Comparison of ENCODE assay signal across 1 mouse cellular context in the genomic region with DNA sequence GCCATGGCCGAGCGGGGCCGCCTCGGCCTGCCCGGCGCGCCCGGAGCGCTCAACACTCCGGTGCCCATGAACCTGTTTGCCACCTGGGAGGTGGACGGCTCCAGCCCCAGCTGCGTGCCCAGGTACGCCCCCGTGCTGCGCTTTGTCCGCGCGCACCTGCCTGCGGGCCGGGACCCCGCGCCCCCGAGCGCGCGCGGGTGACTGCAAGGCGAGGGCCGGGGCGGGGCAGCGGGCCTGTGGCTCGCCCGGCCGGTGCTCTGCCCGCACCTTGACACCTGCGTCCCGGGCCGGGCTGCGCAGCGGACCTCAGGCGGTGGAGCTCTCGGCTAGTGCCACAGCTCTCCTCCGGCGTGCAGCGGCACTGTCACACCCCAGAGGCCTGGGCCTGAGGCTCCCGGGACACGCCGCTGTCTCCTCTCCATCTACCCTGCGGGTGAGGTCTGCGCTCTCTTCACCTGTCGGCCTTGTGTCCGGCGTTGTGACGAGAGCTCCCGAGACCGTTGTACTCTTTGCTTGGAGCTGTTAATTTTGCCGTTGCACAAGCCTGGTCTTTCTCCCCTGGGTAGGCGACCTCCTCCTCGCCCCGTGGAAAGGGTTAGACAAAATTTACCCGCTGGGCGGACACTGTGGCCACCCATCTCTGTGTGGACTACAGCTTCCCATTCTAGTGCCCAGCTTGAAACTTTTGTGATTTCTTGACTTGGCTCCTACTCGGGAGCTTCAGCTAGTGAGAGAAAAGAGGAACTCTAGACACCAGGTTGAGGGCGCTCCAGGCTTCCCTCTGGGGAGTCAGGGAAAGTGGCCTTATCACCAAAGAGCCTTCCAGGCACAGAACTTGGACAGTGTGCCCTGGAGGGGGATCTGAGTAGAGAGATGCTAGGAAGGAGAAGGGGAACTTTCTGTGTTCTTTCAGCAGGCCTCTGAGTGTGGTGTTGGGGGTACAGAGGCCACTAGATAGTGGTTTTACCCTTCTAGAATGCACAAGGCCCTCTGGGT.
A peak's percentile ranks its signal among the peaks of the same experiment; 100 is the strongest.
TF ChIP-seq lines count a peak whose summit lies in the region.

No protein-coding gene starts in this region.

TF ChIP-seq in MEL, 35 proteins besides CTCF, POLR2A, EP300 and RAD21 (continued from another document):
- TF ChIP-seq ETS1 (IDR thresholded peaks at IDR 0.05; ENCODE audit: low read depth, low read length) (peak; percentile 62), CHD1 (IDR thresholded peaks at IDR 0.05; ENCODE audit: low read depth, low read length) (no peak), ELF1 (IDR thresholded peaks at IDR 0.05; ENCODE audit: low read depth, low read length) (0 out of 2 replicates have a peak, but pooled peaks have one; percentile 10), MAX (IDR thresholded peaks at IDR 0.05; ENCODE audit: low read length) (no peak; the same call in 1 of the 2 replicates), POLR2AphosphoS2 (IDR thresholded peaks at IDR 0.05; ENCODE audit: low read length) (no peak; the same call in 1 of the 2 replicates), MYB (IDR thresholded peaks at IDR 0.05; ENCODE audit: low read depth, low read length) (no peak), SIN3A (IDR thresholded peaks at IDR 0.05; ENCODE audit: low read length) (peak; percentile 86), UBTF (IDR thresholded peaks at IDR 0.05; ENCODE audit: borderline replicate concordance, insufficient read depth, low read depth, low read length) (no peak; the same call in 1 of the 2 replicates), ZNF384 (IDR thresholded peaks at IDR 0.05; ENCODE audit: low read depth, low read length) (no peak), TBP (IDR thresholded peaks at IDR 0.05; ENCODE audit: low read depth, low read length) (peak; percentile 58; the same call in 1 of the 2 replicates), MXI1 (IDR thresholded peaks at IDR 0.05; ENCODE audit: low read depth, low read length) (peak; percentile 66), NRF1 (IDR thresholded peaks at IDR 0.05; ENCODE audit: insufficient read depth, low read depth, low read length, poor library complexity, severe bottlenecking) (no peak), MAZ (IDR thresholded peaks at IDR 0.05; ENCODE audit: low read depth, low read length) (peak; percentile 45; the same call in 1 of the 2 replicates), BHLHE40 (IDR thresholded peaks at IDR 0.05; ENCODE audit: borderline replicate concordance, low read depth, low read length) (no peak), ZC3H11A (IDR thresholded peaks at IDR 0.05; ENCODE audit: low read depth, low read length) (no peak; the same call in 1 of the 2 replicates), RCOR1 (IDR thresholded peaks at IDR 0.05; ENCODE audit: low read depth, low read length) (peak; percentile 94)
